In genomic region chr13:102640171-102640570, GRCm38 (mm10) we compare ENCODE assay signal across 21 mouse cellular contexts.
"Had no signal": no experiment of that assay in that cellular context is flagged by ENCODE, and none has a peak within 500 bp of the region (broad histone marks: within the 10 kb centered on the region; RNA-seq: fewer than 3 reads in every experiment).

No protein-coding gene starts in this region.

- H3K27ac ChIP-seq: heart, adult 2 months; heart, embryonic 10.5 days; hindbrain, embryonic 13.5 days; hindbrain, embryonic 15.5 days; hindbrain, postnatal 0 days; limb, embryonic 13.5 days; limb, embryonic 15.5 days had no signal

- DNase-seq: forebrain, postnatal 0 days; gastrocnemius, postnatal 14 days; gastrocnemius, postnatal 36 days; heart, adult 2 months; heart, postnatal 14 days; heart, postnatal 36 days; kidney, adult 11 months; kidney, adult 8-10 months; kidney, postnatal 14 days; kidney, postnatal 36 days; layer of hippocampus, adult 9-11 months; layer of hippocampus, postnatal 36 days; left cerebral cortex, postnatal 4 days had no signal

- ATAC-seq: forebrain, postnatal 0 days; hindbrain, postnatal 0 days; intestine, embryonic 16.5 days had no signal

- H3K27me3 ChIP-seq: heart, embryonic 12.5 days; hindbrain, embryonic 13.5 days; hindbrain, embryonic 15.5 days; limb, embryonic 15.5 days had no signal

- H3K4me2 ChIP-seq: heart, embryonic 12.5 days; hindbrain, embryonic 13.5 days; hindbrain, embryonic 15.5 days; limb, embryonic 13.5 days; limb, embryonic 15.5 days had no signal

- H3K9me3 ChIP-seq: heart, embryonic 10.5 days; hindbrain, embryonic 13.5 days; hindbrain, embryonic 15.5 days; limb, embryonic 13.5 days; limb, embryonic 15.5 days had no signal

- H3K4me3 ChIP-seq: heart, adult 2 months; heart, embryonic 10.5 days; heart, embryonic 12.5 days; hindbrain, embryonic 13.5 days; hindbrain, embryonic 15.5 days; limb, embryonic 13.5 days; limb, embryonic 15.5 days had no signal

- H3K9ac ChIP-seq: forebrain, postnatal 0 days; heart, embryonic 12.5 days; hindbrain, embryonic 13.5 days; hindbrain, embryonic 15.5 days; limb, embryonic 13.5 days; limb, embryonic 15.5 days had no signal

- H3K36me3 ChIP-seq: heart, embryonic 10.5 days; heart, embryonic 12.5 days; hindbrain, embryonic 13.5 days; hindbrain, embryonic 15.5 days; limb, embryonic 13.5 days; limb, embryonic 15.5 days had no signal
